17 mouse cellular contexts compared by ENCODE assay signal in genomic region chr12:60214002-60214401, GRCm38 (mm10).
A peak's percentile ranks its signal among the peaks of the same experiment; 100 is the strongest.
DNase-seq lines count a peak whose midpoint lies in the region.
"Had no signal": no experiment of that assay in that cellular context is flagged by ENCODE, and none has a peak within 500 bp of the region (broad histone marks: within the 10 kb centered on the region; RNA-seq: fewer than 3 reads in every experiment).

No protein-coding gene starts in this region.

- DNase-seq in 3T3-L1 (ENCODE audit: low read depth, low spot score) (peak; percentile 15), NIH3T3 (ENCODE audit: low read depth) (peak; percentile 59)
- peak; percentile 48 for DNase-seq in fibroblast of lung, adult 2 months (ENCODE audit: low read depth)
- no peak for DNase-seq in spleen, adult 12 weeks (ENCODE audit: low spot score)
- DNase-seq in cerebellum, postnatal 4 days (ENCODE audit: low spot score in 2 of 2): no peak
- DNase-seq in thymus, postnatal 36 days: no peak
- DNase-seq: adrenal gland, adult 2 months; adrenal gland, postnatal 10 days; adrenal gland, postnatal 25 days; B cell, adult 2 months; cerebellum, adult 11-12 months; cerebellum, adult 2 months; cerebellum, adult 9-10 months; cerebellum, postnatal 10 days; cerebellum, postnatal 25 days; embryo, embryonic 11 days; forebrain, postnatal 0 days had no signal

Comparison
In these comparisons a context has a peak if more than half of its experiments do, and no peak if none do; other contexts are left out.
1. DNase-seq: peak in 3T3-L1 (single experiment), NIH3T3 (single experiment) and fibroblast of lung, adult 2 months (single experiment); none in spleen, adult 12 weeks (single experiment), cerebellum, postnatal 4 days (0 of 2) and thymus, postnatal 36 days (0 of 2).